Mouse (Mus musculus) heart, postnatal 4 days (tissue): Measurements from ENCODE around the gene Lzts2. TPM values are rescaled to one million over a fixed set of nuclear protein-coding genes. Genes with fewer than 3 reads are reported as not detected.

Source experiments
- total RNA-seq, 2 experiments: library from RNA; stranded (reverse); gene quantifications; 2 replicates each; pipeline ENCODE4 v1.2.3; 2021

Gene Lzts2
- total RNA-seq, 2 experiments from 2014 or later: 52.6 to 68.0 TPM

Other genes with a start within 250 kb of the Lzts2 start
- gene Slf2, start 83.3 kb upstream of the Lzts2 start, total RNA-seq: 10 to 100 TPM; 37.2 to 40.9 TPM
- gene Sema4g, start 25.3 kb upstream of the Lzts2 start, total RNA-seq: 1 to 10 TPM; 1.2 to 2.0 TPM
- gene Twnk, start 8.8 kb upstream of the Lzts2 start, total RNA-seq: 10 to 100 TPM; 12.3 to 14.4 TPM
- 10 to 100 TPM; 45.3 to 45.5 TPM for gene Mrpl43, start 8.0 kb upstream of the Lzts2 start, total RNA-seq
- not detected for gene Pdzd7, start 31.3 kb downstream of the Lzts2 start, total RNA-seq
- 10 to 100 TPM; 26.3 to 27.2 TPM for gene Sfxn3, start 33.1 kb downstream of the Lzts2 start, total RNA-seq
- 1 to 10 TPM; 5.1 to 6.2 TPM for gene Kazald1, start 60.8 kb downstream of the Lzts2 start, total RNA-seq
- gene Tlx1, start 136.3 kb downstream of the Lzts2 start, total RNA-seq: 1 to 10 TPM in 1 of 2 experiments, under 1 TPM in 1; 0.88 to 1.4 TPM
- not detected for gene Lbx1, start 221.4 kb downstream of the Lzts2 start, total RNA-seq